ENCODE assay signal across 8 mouse cellular contexts in the genomic region with DNA sequence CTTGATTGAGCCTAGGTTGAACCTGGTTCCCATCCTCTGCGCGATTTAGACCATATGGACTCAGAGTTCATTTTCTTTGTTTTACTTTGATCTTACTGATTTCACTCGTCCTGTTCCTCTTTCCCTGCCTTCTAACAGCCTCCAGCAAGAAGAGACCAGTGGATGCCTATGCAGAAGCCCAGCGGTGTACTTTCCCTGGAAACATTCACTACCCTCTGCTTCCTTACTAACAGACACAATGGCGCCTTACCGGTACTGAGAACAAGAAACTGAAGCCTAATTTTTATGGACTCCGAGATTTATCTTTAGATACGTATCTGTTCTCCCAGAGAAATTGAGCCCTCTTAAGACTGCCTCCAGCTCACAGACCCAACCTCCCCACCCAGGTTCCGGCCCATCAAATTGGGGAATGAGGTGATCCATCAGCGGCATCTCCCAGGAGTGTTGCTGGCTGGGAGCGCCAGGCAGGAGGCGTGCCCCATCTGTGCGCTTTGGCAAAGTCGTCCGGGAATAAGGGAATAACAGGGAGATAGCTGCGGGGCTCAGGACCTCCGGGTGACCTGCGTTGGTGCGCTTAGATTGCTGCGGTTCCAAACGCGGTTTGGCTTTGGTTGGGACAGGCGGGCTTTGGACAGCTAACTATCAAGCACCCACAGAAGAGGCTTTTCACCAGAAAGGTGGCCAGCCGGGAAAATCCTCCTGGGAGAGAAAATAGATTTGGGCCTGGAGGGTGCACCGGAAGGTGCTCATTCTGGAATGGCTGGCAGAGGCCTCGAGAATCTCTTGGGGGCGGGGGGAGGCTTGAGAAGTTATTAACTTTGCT. TPM values are rescaled to one million over a fixed set of nuclear protein-coding genes. Genes with fewer than 3 reads are reported as not detected.
A peak's percentile ranks its signal among the peaks of the same experiment; 100 is the strongest.
DNase-seq lines count a peak whose midpoint lies in the region; ATAC-seq and TF ChIP-seq lines count a peak whose summit lies in the region.

No protein-coding gene starts in this region.

- ATAC-seq in lung, embryonic 16.5 days (ENCODE audit: low read depth), result no peak
- peak; percentile 82 for ATAC-seq in hindbrain, postnatal 0 days
- ATAC-seq in neural tube, embryonic 12.5 days (ENCODE audit: low FRiP score, low read depth), result peak; percentile 87
- no peak for ATAC-seq in granulocyte monocyte progenitor cell, adult 5-6 weeks (replicated peaks; ENCODE audit: poor library complexity, severe bottlenecking)

- H3K27ac ChIP-seq in lung, embryonic 16.5 days (ENCODE audit: low read length), result no peak overlapping the region
- peak overlapping the region; percentile 69 for H3K27ac ChIP-seq in hindbrain, postnatal 0 days
- peak overlapping the region; percentile 87 for H3K27ac ChIP-seq in neural tube, embryonic 12.5 days

- peak overlapping the region; percentile 10; the same call in 1 of the 2 replicates for H3K4me3 ChIP-seq in lung, embryonic 16.5 days (ENCODE audit: low read length)
- peak overlapping the region; percentile 31 for H3K4me3 ChIP-seq in hindbrain, postnatal 0 days (ENCODE audit: low read length)
- peak overlapping the region; percentile 34 for H3K4me3 ChIP-seq in neural tube, embryonic 12.5 days

- no peaks in the 10 kb centered on the region for H3K9me3 ChIP-seq in lung, embryonic 16.5 days (ENCODE audit: control insufficient read depth, low read length)
- no peaks in the 10 kb centered on the region for H3K9me3 ChIP-seq in hindbrain, postnatal 0 days (ENCODE audit: low read length)
- no peaks in the 10 kb centered on the region for H3K9me3 ChIP-seq in neural tube, embryonic 12.5 days

- WGBS in lung, embryonic 16.5 days, result 16% methylated on average over 27 of the region's 27 CpGs
- WGBS in hindbrain, postnatal 0 days, result 15% methylated on average over 27 of the region's 27 CpGs
- 14% methylated on average over 27 of the region's 27 CpGs for WGBS in neural tube, embryonic 12.5 days

- no peaks in the 10 kb centered on the region for H3K4me1 ChIP-seq in lung, embryonic 16.5 days (replicated peaks; ENCODE audit: control insufficient read depth, insufficient read depth, low read length)
- peaks cover 7% of the 10 kb centered on the region; the same call in 1 of the 2 replicates for H3K4me1 ChIP-seq in hindbrain, postnatal 0 days (ENCODE audit: insufficient read depth, low read length)
- H3K4me1 ChIP-seq in neural tube, embryonic 12.5 days, result peaks cover 3% of the 10 kb centered on the region

- peak overlapping the region; percentile 39 for H3K4me2 ChIP-seq in lung, embryonic 16.5 days (ENCODE audit: low read depth, low read length)
- H3K4me2 ChIP-seq in hindbrain, postnatal 0 days (ENCODE audit: low read depth, low read length), result peak overlapping the region; percentile 59
- peak overlapping the region; percentile 59 for H3K4me2 ChIP-seq in neural tube, embryonic 12.5 days (replicated peaks)

- peak; percentile 6 for DNase-seq in adrenal gland, postnatal 14 days
- DNase-seq in adrenal gland, postnatal 4 days (ENCODE audit: low spot score in 2 of 2), result no peak
- no peak for DNase-seq in lung, postnatal 25 days (ENCODE audit: low spot score)
- DNase-seq in hindbrain, postnatal 0 days (ENCODE audit: low spot score), result peak; percentile 52
- no peak for DNase-seq in lung, postnatal 4 days

- H3K9ac ChIP-seq in lung, embryonic 16.5 days (ENCODE audit: low read length), result no peak overlapping the region
- peak overlapping the region; percentile 45; the same call in 1 of the 2 replicates for H3K9ac ChIP-seq in hindbrain, postnatal 0 days (replicated peaks; ENCODE audit: low read length)
- H3K9ac ChIP-seq in neural tube, embryonic 12.5 days, result peak overlapping the region; percentile 57

- H3K27me3 ChIP-seq in lung, embryonic 16.5 days (ENCODE audit: control insufficient read depth, insufficient read depth, low read depth, low read length), result peaks cover 5% of the 10 kb centered on the region
- H3K27me3 ChIP-seq in hindbrain, postnatal 0 days (ENCODE audit: insufficient read depth, low read length), result no peaks in the 10 kb centered on the region
- H3K27me3 ChIP-seq in neural tube, embryonic 12.5 days (replicated peaks), result no peaks in the 10 kb centered on the region

- H3K36me3 ChIP-seq in lung, embryonic 16.5 days (ENCODE audit: control insufficient read depth, insufficient read depth, low read length), result no peaks in the 10 kb centered on the region
- H3K36me3 ChIP-seq in hindbrain, postnatal 0 days (ENCODE audit: insufficient read depth, low read length), result no peaks in the 10 kb centered on the region
- H3K36me3 ChIP-seq in neural tube, embryonic 12.5 days, result no peaks in the 10 kb centered on the region

- TF ChIP-seq CTCF in hindbrain, postnatal 0 days (IDR thresholded peaks at IDR 0.05; ENCODE audit: low read depth), result no peak

RNA-seq across cellular contexts. Expression of gene Lamp5, which starts 1.0 kb away (rescaled TPM):
- total RNA-seq in adrenal gland, postnatal 14 days (2021), result not detected in 2 replicates
- not detected for total RNA-seq in adrenal gland, postnatal 4 days (2021)
- polyA plus RNA-seq in lung, embryonic 16.5 days (2015; fragmentation: Nextera tagmentation; extraction: Ambion mirVana), result 0.26 and 1.8 TPM in 2 replicates
- total RNA-seq in hindbrain, postnatal 0 days (2014; rRNA removed), result 43.4 and 56.4 TPM in 2 replicates
- 143 and 145 TPM in 2 replicates for polyA plus RNA-seq in hindbrain, postnatal 0 days (2015; fragmentation: Nextera tagmentation; extraction: Ambion mirVana)
- polyA plus RNA-seq in neural tube, embryonic 12.5 days (2016; fragmentation: Nextera tagmentation; extraction: Ambion mirVana), result 167 and 171 TPM in 2 replicates
- total RNA-seq in granulocyte monocyte progenitor cell, adult 5-6 weeks (2014; fragmentation: Nextera tagmentation), result not detected in 2 replicates
- not detected in 2 replicates for total RNA-seq in granulocyte monocyte progenitor cell, adult 5-6 weeks (2017)

Comparison
In these comparisons a context has a peak if more than half of its experiments do, and no peak if none do; other contexts are left out.
1. DNase-seq: peak in adrenal gland, postnatal 14 days (single experiment) and hindbrain, postnatal 0 days (single experiment); none in adrenal gland, postnatal 4 days (0 of 2), lung, postnatal 25 days (single experiment) and lung, postnatal 4 days (0 of 2).
2. ATAC-seq: peak in hindbrain, postnatal 0 days (single experiment) and neural tube, embryonic 12.5 days (single experiment); none in lung, embryonic 16.5 days (single experiment) and granulocyte monocyte progenitor cell, adult 5-6 weeks (single experiment).
3. RNA of gene Lamp5, which starts 1.0 kb away (total RNA-seq): 43.4 to 56.4 TPM in hindbrain, postnatal 0 days; not detected in adrenal gland, postnatal 4 days, not detected in adrenal gland, postnatal 14 days and not detected in granulocyte monocyte progenitor cell, adult 5-6 weeks; every median in the first group is over 10 times any median in the second.
4. Peak in every context shown above with its lines, with median percentiles within 50 percentile points of each other: H3K4me2 ChIP-seq and H3K4me3 ChIP-seq.